9 mouse cellular contexts compared by ENCODE assay signal in genomic region chr2:132944711-132945325, GRCm38 (mm10). TPM values are rescaled to one million over a fixed set of nuclear protein-coding genes. Genes with fewer than 3 reads are reported as not detected.
DNase-seq lines count a peak whose midpoint lies in the region; ATAC-seq and TF ChIP-seq lines count a peak whose summit lies in the region.
"Had no signal": no experiment of that assay in that cellular context is flagged by ENCODE, and none has a peak within 500 bp of the region (broad histone marks: within the 10 kb centered on the region; RNA-seq: fewer than 3 reads in every experiment).

No protein-coding gene starts in this region.

- no peaks in the 10 kb centered on the region for H3K36me3 ChIP-seq in hindbrain, postnatal 0 days (ENCODE audit: insufficient read depth, low read length)
- H3K36me3 ChIP-seq in midbrain, embryonic 15.5 days (replicated peaks), result no peaks in the 10 kb centered on the region
- H3K36me3 ChIP-seq: G1E had no signal

- TF ChIP-seq CTCF in hindbrain, postnatal 0 days (IDR thresholded peaks at IDR 0.05; ENCODE audit: low read depth), result no peak

- no peak overlapping the region for H3K27ac ChIP-seq in hindbrain, postnatal 0 days
- H3K27ac ChIP-seq in midbrain, embryonic 15.5 days, result no peak overlapping the region

- H3K27me3 ChIP-seq in hindbrain, postnatal 0 days (ENCODE audit: insufficient read depth, low read length), result peaks cover 31% of the 10 kb centered on the region; the same call in 1 of the 2 replicates
- H3K27me3 ChIP-seq in midbrain, embryonic 15.5 days (replicated peaks), result peaks cover 41% of the 10 kb centered on the region

- peak overlapping the region; percentile 30; the same call in 1 of the 2 replicates for H3K9ac ChIP-seq in hindbrain, postnatal 0 days (replicated peaks; ENCODE audit: low read length)
- peak overlapping the region; percentile 15; the same call in 1 of the 2 replicates for H3K9ac ChIP-seq in midbrain, embryonic 15.5 days

- H3K4me1 ChIP-seq in hindbrain, postnatal 0 days (ENCODE audit: insufficient read depth, low read length), result peaks cover 6% of the 10 kb centered on the region; the same call in 1 of the 2 replicates
- peaks cover 12% of the 10 kb centered on the region for H3K4me1 ChIP-seq in midbrain, embryonic 15.5 days

- ATAC-seq in hindbrain, postnatal 0 days, result no peak
- ATAC-seq in midbrain, embryonic 15.5 days (replicated peaks), result no peak

- peak overlapping the region; percentile 40 for H3K4me3 ChIP-seq in hindbrain, postnatal 0 days (ENCODE audit: low read length)
- H3K4me3 ChIP-seq in midbrain, embryonic 15.5 days, result peak overlapping the region; percentile 38

- no peaks in the 10 kb centered on the region for H3K9me3 ChIP-seq in hindbrain, postnatal 0 days (ENCODE audit: low read length)
- H3K9me3 ChIP-seq in midbrain, embryonic 15.5 days, result no peaks in the 10 kb centered on the region
- H3K9me3 ChIP-seq: G1E had no signal

- H3K4me2 ChIP-seq in hindbrain, postnatal 0 days (ENCODE audit: low read depth, low read length), result peak overlapping the region; percentile 70
- peak overlapping the region; percentile 78 for H3K4me2 ChIP-seq in midbrain, embryonic 15.5 days

- WGBS in hindbrain, postnatal 0 days, result 7% methylated on average over 24 of the region's 24 CpGs
- 6% methylated on average over 24 of the region's 24 CpGs for WGBS in midbrain, embryonic 15.5 days

- DNase-seq in kidney, adult 11 months, result peak; percentile 40
- DNase-seq in kidney, postnatal 4 days, result no peak
- DNase-seq in embryo, embryonic 9.5 days (ENCODE audit: extremely low spot score), result peak; percentile 52
- DNase-seq in hindbrain, postnatal 0 days (ENCODE audit: low spot score), result no peak
- DNase-seq in gastrocnemius, postnatal 10 days, result no peak
- no peak for DNase-seq in thymus, postnatal 4 days
- no peak for DNase-seq in right cerebral cortex, postnatal 10 days (ENCODE audit: low spot score in 2 of 2)

RNA-seq across cellular contexts. Expression of gene Fermt1, which starts 0.9 kb away (rescaled TPM):
- 0.05 and 0.22 TPM in 2 replicates for total RNA-seq in hindbrain, postnatal 0 days (2014; rRNA removed)
- polyA plus RNA-seq in hindbrain, postnatal 0 days (2015; fragmentation: Nextera tagmentation; extraction: Ambion mirVana), result 0.13 and 0.54 TPM in 2 replicates
- not detected in 2 replicates for polyA plus RNA-seq in midbrain, embryonic 15.5 days (2015; fragmentation: Nextera tagmentation; extraction: Ambion mirVana)
- not detected for total RNA-seq in gastrocnemius, postnatal 10 days (2021)
- polyA plus RNA-seq: G1E had no signal

Comparison
In these comparisons a context has a peak if more than half of its experiments do, and no peak if none do; other contexts are left out.
1. DNase-seq: peak in kidney, adult 11 months (single experiment) and embryo, embryonic 9.5 days (single experiment); none in kidney, postnatal 4 days (0 of 2), hindbrain, postnatal 0 days (single experiment), gastrocnemius, postnatal 10 days (single experiment), thymus, postnatal 4 days (single experiment) and right cerebral cortex, postnatal 10 days (0 of 2).